Mouse (Mus musculus) ES-E14 (cell line): Measurements from ENCODE around the gene Car10.

Experiments used
- CHD2 ChIP-seq: IDR thresholded peaks from 2 replicates; pipeline ENCODE4 v1.6.1; 2014; ENCODE audit warnings: mild to moderate bottlenecking, low read depth, low read length, inconsistent platforms
- HCFC1 ChIP-seq: IDR thresholded peaks from 2 replicates; pipeline ENCODE4 v1.6.1; 2012; ENCODE audit warnings: low read length, inconsistent platforms, borderline replicate concordance; ENCODE audit not compliant: insufficient read depth
- MAFK ChIP-seq: IDR thresholded peaks from 2 replicates; pipeline ENCODE4 v1.6.1; 2014; ENCODE audit warnings: mild to moderate bottlenecking, low read depth, low read length, inconsistent platforms; ENCODE audit not compliant: insufficient read depth
- ZNF384 ChIP-seq: IDR thresholded peaks from 2 replicates; pipeline ENCODE4 v1.6.1; 2012; ENCODE audit warnings: low read depth, low read length, inconsistent platforms

DNA sequence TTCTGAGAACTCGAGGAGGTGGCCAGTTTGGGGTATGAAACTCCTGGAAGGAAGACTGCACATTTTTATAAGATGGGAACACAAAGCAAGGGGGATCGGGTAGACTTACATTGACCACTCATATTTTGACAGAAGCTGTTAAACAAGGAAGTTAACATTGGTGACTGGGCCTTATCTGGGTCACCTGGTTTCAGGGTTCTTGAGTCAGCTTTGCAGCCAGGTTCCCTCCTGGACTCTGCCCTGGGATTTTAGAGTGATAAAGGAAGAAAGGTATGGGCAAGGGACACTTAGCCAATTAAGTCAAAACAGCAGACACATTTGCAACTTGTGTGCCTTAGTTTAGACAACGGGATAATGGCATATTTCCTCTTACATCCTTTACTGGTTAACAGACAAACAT is 166.2 kb downstream of the Car10 start:
- no peak for TF ChIP-seq HCFC1
- no peak for TF ChIP-seq MAFK
- no peak for TF ChIP-seq ZNF384
- no peak for TF ChIP-seq CHD2
